Mouse (Mus musculus) ES-E14 (cell line): ENCODE measurements around the gene Thap11. TPM values are rescaled to one million over a fixed set of nuclear protein-coding genes. Genes with fewer than 3 reads are reported as not detected.
"Not testable (repeated sequence)": the region's sequence is repeated elsewhere in the genome, so short reads cannot be mapped to it uniquely, and the experiment has no call there.

ENCODE experiments used
- DNase-seq: peaks from one replicate; pipeline ENCODE4 v3.0.0-alpha.2; 2013; ENCODE audit warnings: low read depth, low spot score
- H3K27ac ChIP-seq: 2 replicates; pipeline ENCODE4 v1.5.1; 2012; ENCODE audit warnings: low read depth, mild to moderate bottlenecking, low read length, moderate library complexity, mixed read lengths; ENCODE audit not compliant: poor library complexity, insufficient read depth, severe bottlenecking
- H3K36me3 ChIP-seq: 2 replicates; pipeline ENCODE4 v1.6.1; 2012; ENCODE audit warnings: mild to moderate bottlenecking, low read length, moderate library complexity, mixed read lengths; ENCODE audit not compliant: control insufficient read depth, poor library complexity, insufficient read depth, severe bottlenecking
- H3K4me1 ChIP-seq, 2 experiments: fragments of 150-350 bp in 1 of 2; sonication (generic) in 1 of 2; 2 replicates each; pipeline ENCODE4 v1.6.1; 2012; ENCODE audit warnings: low read length in 2 of 2, mild to moderate bottlenecking in 1 of 2, mixed read lengths in 1 of 2; ENCODE audit not compliant: control insufficient read depth in 2 of 2, insufficient read depth in 2 of 2, poor library complexity in 1 of 2
- H3K4me3 ChIP-seq, 2 experiments: fragments of 150-350 bp in 1 of 2; sonication (generic) in 1 of 2; 2 replicates each; pipeline ENCODE4 v1.5.1; 2012; ENCODE audit warnings: low read length in 2 of 2, low read depth in 1 of 2, mild to moderate bottlenecking in 1 of 2, mixed read lengths in 1 of 2; ENCODE audit not compliant: insufficient read depth in 1 of 2, poor library complexity in 1 of 2, severe bottlenecking in 1 of 2
- H3K9ac ChIP-seq: 2 replicates; pipeline ENCODE4 v1.6.1; 2012; ENCODE audit warnings: low read depth, mild to moderate bottlenecking, low read length, mixed read lengths; ENCODE audit not compliant: poor library complexity, insufficient read depth, severe bottlenecking
- H3K9me3 ChIP-seq: fragments of 150-350 bp; sonication (generic); 2 replicates; pipeline ENCODE4 v1.6.1; 2012; ENCODE audit warnings: low read depth, mild to moderate bottlenecking, low read length; ENCODE audit not compliant: control insufficient read depth, insufficient read depth
- CHD2 ChIP-seq: IDR thresholded peaks from 2 replicates; pipeline ENCODE4 v1.6.1; 2014; ENCODE audit warnings: mild to moderate bottlenecking, low read depth, low read length, inconsistent platforms
- HCFC1 ChIP-seq: IDR thresholded peaks from 2 replicates; pipeline ENCODE4 v1.6.1; 2012; ENCODE audit warnings: low read length, inconsistent platforms, borderline replicate concordance; ENCODE audit not compliant: insufficient read depth
- MAFK ChIP-seq: IDR thresholded peaks from 2 replicates; pipeline ENCODE4 v1.6.1; 2014; ENCODE audit warnings: mild to moderate bottlenecking, low read depth, low read length, inconsistent platforms; ENCODE audit not compliant: insufficient read depth
- ZC3H11A ChIP-seq: IDR thresholded peaks from 2 replicates; pipeline ENCODE4 v1.6.1; 2012; ENCODE audit warnings: low read depth, mild to moderate bottlenecking, inconsistent platforms, low read length, borderline replicate concordance
- ZNF384 ChIP-seq: IDR thresholded peaks from 2 replicates; pipeline ENCODE4 v1.6.1; 2012; ENCODE audit warnings: low read depth, low read length, inconsistent platforms
- in situ Hi-C, 2 experiments: fragments of 600-800 bp; cut with MboI; formaldehyde crosslinking; loops; one replicate each; pipeline ENCODE4 v1.15.1; 2025; ENCODE audit warnings: low sequenced_read_pairs in 2 of 2, inconsistent platforms in 1 of 2; ENCODE audit not compliant: unreplicated experiment in 2 of 2
- total RNA-seq: library from RNA; depleted of rRNA; stranded (reverse); fragments of 300-350 nt; gene quantifications from 2 replicates; pipeline ENCODE4 v1.2.3, GENCODE M21; 2012

The Thap11 gene
- total RNA-seq, 1 experiment: 52.5 TPM

- Histone ChIP-seq H3K4me1 (peaks cover 0 to 5% of the 10 kb centered on the region in 2 experiments; a peak in 1 of 4 replicates), H3K36me3 (peaks cover 3% of the 10 kb centered on the region; the same call in 1 of the 2 replicates), H3K27ac (peak within 1 kb of the TSS; percentile 16; the same call in 1 of the 2 replicates), H3K9me3 (no peaks in the 10 kb centered on the region), H3K4me3 (peak within 1 kb of the TSS; percentile 78 to 80), H3K9ac (peak within 1 kb of the TSS; percentile 88)
- in situ Hi-C loops: no loop called here
- TF ChIP-seq MAFK: 0 out of 2 replicates have a peak, but pooled peaks have one; percentile 5
- TF ChIP-seq CHD2: peak; percentile 56; the same call in 1 of the 2 replicates
- no peak for TF ChIP-seq ZC3H11A
- peak; percentile 98 for TF ChIP-seq HCFC1
- TF ChIP-seq ZNF384: no peak
- DNase-seq: peak; percentile 98
Observed at GRCm38 (mm10) chr8:105826861-105827848, 27.8 kb upstream of the Thap11 start, which contains the start of the genes Ranbp10 and Tsnaxip1. Gene Ranbp10 (minus strand): TSS chr8:105827350. Gene Tsnaxip1 (plus strand): TSS chr8:105827731.

- H3K4me1 ChIP-seq, H3K27ac ChIP-seq, DNase-seq, H3K9ac ChIP-seq, in situ Hi-C loops, H3K4me3 ChIP-seq, H3K36me3 ChIP-seq, H3K9me3 ChIP-seq: not testable (repeated sequence)
Observed at GRCm38 (mm10) chr8:105833740-105834139, 21.2 kb upstream of the Thap11 start.

GRCm38 (mm10) chr8:105835318-105835717 lies 19.6 kb upstream of the Thap11 start:
- Histone ChIP-seq H3K4me1 (no peaks in the 10 kb centered on the region), H3K36me3 (no peaks in the 10 kb centered on the region), H3K27ac (no peak overlapping the region), H3K9ac (no peak overlapping the region), H3K9me3 (no peaks in the 10 kb centered on the region), H3K4me3 (no peak overlapping the region)
- DNase-seq: peak; percentile 75
- no peak for TF ChIP-seq CHD2
- no peak for TF ChIP-seq MAFK
- no peak for TF ChIP-seq HCFC1
- TF ChIP-seq ZNF384: no peak
- no peak for TF ChIP-seq ZC3H11A
- in situ Hi-C loops: no loop called here

DNA sequence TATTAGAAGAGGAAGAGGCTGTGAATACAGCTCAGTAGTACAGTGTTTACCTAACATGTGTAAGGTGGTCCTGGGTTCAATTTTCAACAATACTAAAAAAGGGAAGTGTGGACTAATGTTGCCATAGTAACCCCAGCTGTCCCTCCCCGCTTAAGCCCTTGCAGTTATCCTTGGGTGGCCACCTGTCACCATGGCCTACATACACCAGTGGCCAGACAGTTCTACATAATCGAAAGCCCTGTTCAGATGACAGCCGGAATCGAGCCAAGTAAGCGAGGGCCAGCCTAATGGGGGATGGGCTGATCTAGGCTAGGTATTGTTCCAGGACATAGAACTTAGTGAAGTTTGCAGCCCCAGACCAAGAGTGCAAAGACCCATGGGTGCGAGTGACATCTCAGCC lies 17.9 kb upstream of the Thap11 start:
- H3K4me3 ChIP-seq: no peak overlapping the region
- no peak for TF ChIP-seq MAFK
- no peak for TF ChIP-seq ZC3H11A
- no peak for TF ChIP-seq HCFC1
- no peak for TF ChIP-seq ZNF384
- TF ChIP-seq CHD2: no peak

More for the DNA sequence above, 17.9 kb upstream of the Thap11 start:
- in situ Hi-C loops: no loop called here
- no peaks in the 10 kb centered on the region for H3K9me3 ChIP-seq
- no peak for DNase-seq
- no peaks in the 10 kb centered on the region for H3K36me3 ChIP-seq
- no peak overlapping the region for H3K27ac ChIP-seq
- H3K9ac ChIP-seq: no peak overlapping the region
- no peaks in the 10 kb centered on the region for H3K4me1 ChIP-seq
